Mouse (Mus musculus) lung, postnatal 25 days (tissue): ENCODE results near the gene Mgst2.

ENCODE experiments used
- DNase-seq: peaks from one replicate; pipeline ENCODE4 v3.0.0; 2022; ENCODE audit warnings: low spot score

Gene Mgst2

DNA sequence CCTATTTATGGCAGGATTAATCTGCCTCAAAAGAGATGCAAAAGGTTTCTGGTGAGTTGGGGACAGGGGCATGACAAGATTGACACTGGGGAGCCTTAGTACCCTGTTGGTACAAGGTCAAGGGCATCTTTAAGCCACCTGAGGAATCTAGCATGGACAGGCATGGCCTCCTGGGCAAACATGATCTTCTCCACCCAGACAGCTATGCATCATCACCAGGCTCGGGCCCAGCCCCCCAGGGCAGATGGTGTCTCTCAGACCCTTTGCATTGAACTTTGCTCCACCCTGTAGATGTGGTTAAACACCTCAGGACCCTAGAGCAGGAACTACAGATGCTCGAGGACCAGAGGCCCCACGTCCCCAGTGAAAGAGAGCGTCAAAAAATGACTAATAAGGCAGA is at the start of gene Mgst2:
Mgst2 (plus strand) TSS at position 301 of the 400 bp plus-strand sequence.
- DNase-seq: no peak

DNA sequence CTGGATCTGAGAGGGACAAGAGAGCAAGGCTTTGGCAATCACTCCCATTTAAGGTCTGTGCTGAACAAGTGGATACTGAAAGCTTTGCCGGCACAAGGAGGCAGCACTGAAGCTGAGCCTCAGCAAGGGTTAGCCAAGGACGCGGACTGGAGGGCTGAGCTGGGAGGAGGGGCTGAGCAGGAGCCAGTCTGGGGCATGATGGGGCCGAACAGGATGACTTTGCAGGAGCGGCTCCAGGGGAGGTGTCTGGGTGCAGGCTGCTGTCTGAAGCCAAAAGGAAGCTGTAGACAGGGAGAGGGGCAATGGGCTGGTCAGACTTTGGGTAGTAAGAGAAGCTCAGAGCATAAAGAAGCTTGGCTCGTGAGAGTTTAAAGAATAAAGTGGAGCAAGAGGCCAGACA is 48.2 kb upstream of the Mgst2 start:
- peak; percentile 89 for DNase-seq

DNA sequence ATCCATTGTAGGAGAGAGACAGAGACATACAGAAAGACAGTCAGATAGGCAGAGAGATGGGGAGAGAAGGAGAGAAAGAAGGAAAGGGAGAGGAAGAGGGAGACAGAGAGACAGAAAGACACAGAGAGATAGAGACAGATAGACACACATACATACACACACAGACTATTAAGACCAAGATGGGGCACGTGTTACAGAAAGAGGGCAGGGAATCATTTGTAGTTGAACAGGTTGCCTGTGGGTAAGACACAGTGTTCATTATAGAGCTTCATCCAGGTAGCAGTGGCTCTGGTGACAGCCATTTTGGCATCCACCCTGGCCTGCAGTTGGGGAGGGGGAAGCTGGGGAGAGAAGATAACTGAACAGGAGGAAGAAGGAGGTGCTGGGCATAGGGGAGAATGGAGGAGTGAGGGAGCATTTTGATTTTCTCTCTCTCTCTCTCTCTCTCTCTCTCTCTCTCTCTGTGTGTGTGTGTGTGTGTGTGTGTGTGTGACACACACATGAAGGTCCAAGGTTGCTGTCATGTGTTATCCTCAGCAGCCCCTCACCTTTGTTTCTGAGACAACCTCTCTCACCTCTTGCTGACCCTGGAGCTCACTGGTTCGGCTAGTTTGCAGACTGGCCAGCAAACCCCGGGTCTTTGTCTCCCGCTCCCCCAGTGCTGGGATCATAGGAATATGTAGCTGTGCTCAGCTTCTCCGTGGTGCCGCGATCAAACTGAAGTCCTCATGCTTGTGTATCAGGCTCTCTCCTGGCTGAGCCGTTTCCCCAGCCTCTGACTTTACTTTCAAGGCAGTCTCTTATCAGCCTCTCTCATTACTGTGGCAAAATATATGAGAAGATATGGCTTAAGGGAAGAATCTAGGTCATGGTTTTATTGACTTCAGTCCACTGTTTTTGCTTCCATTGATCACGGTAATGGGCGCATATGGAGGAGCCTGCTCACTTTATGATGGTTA is 47.5 kb upstream of the Mgst2 start:
- no peak for DNase-seq

DNA sequence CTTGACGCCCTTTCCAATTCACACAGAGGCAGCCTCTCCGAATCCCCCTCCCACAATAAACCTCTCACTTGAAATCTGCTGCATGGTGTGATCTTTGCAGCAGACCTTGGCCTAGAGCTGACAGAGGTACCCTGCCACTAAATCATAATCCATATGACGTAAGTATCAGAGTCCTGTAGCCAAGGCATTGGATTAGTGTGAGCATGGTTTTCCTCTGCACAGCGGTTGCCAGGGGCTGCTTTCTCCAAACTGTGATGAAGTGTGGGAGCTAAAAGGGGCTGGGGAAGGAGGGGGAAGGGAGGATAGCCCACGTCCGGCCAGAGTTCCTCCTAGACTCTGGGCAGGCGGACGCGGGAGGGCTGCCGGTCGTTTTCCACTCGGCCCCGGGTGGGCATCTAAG is 45.9 kb upstream of the Mgst2 start:
- DNase-seq: no peak

DNA sequence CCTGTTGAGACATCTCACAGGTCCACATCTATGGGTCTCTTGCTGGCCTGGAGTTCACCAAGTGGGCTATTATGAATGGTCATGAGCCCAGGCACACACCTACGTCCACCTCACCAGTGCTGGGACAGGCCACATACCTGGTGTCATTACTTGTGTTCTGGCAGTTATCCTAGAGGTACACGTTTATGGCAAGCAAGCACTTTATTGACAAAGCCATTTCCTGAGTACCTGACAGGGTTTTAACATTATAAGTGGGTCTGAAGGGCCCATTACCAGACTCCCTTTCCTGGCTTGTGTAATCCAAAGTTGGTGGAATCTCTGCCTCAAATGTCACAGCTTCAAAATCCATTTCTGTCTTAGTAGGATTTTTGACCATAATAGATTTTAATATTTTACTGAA is 36.2 kb upstream of the Mgst2 start:
- DNase-seq: peak; percentile 64

DNA sequence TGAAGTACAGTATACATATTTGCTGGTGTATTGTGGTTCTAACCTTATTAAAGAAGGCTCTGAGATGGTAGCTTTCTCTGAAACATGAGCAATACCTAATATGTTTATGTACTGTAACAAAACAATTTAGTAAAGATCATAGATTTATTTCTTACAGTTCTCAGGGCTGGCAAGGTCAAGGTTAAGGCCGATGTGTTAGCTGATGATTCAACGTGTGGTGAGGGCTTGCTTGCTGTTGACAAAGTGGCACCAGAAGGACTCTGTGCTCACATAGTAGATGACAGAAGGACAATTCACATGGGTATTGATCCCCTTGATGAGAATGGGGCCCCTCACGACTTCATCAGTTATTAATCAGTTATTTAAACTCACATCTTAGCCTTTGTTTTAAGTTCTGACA is 32.4 kb upstream of the Mgst2 start:
- DNase-seq: no peak

DNA sequence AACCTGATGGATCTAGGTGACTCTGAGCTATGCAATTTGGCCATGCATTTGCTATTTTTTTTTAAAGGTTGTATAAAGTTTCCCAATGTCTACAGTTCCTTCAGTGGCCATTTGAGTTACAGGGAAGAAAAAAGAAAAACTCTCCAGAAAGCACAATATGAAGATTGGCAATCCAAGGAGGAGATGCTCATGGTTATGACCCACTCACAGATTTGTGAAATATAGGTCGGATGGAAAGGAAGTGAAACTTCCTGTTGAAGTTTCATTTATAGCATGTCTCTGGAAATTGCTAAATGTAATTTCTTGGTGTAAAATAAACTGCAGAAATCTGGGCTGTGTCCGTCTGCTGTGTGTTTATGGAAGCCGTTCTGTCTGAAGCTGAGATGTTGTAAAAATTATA is 31.2 kb upstream of the Mgst2 start:
- no peak for DNase-seq

DNA sequence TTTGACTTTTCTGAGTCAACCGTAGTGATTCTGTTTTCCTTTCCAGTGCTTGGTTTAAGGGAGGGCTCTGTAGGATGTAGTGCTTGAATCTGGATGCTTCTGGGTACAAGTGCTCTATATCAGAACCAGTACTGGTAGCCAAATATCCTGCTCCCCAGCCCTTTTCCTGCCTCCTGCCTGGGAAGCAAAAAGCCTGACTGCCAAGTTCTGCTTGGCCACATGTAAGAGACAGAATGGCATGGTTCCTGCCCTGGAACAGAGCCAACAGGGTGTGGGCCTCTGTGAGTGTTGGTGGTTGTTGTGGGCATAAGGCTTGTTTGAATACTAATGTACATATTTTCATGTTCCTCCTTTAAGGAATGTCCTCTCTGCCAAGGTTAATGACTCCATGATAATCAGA is 29.4 kb upstream of the Mgst2 start:
- DNase-seq: no peak

DNA sequence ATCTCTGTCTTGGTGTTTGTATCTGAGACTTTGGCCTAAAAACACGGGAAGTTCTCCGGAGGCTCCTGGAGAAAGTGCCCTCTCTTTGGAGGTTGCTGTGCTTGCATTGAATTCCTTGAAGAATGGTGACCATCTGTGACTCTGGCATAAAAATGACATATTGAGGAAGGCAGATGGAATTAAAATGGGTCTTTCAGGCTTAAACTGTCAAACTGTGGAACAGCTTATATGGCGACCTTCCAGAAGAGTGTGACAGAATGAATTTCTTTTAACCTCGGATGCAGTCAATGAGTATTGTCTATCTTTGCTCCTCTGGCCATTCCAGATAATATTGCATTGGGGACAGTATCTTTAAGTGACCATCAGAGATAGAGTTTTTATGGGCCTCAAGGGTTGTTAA is 28.2 kb upstream of the Mgst2 start:
- no peak for DNase-seq

DNA sequence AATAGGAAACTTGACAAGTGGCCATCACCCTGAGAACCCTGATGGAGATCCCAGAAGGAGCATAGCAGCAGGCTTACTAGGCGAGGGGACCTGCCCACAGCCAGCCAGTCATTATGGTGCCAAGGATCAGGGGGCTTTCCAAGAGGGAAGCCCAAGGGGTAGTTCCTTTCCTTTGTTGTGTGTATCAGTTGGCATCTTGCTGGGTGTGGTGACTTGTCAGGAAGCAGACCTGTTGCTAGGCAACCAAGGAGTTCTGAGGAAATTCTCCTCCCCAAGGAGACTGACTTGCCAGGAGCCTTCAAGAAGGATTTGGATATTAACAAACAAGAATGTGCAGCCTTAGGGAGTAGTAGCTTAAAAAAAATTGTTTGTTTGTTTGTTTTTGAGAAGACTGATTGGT is 25.7 kb upstream of the Mgst2 start:
- DNase-seq: peak; percentile 78

DNA sequence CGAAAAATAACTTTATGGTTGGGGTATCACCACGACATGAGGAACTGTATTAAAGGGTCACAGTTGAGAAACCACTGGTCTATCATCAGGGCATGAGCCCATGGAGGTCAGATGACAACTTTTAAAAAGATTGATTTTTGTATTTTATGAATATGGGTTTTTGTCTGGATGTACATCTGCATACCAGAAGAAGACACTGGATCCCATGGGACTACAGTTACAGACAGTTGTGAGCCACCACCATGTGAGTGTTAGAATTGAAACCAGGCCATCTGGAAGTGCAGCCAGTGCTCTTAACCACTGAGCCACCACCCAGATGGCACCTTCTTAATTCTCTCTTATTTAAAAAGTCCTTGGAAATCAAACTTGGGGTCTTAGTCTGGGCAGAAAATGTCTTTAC is 24.2 kb upstream of the Mgst2 start:
- DNase-seq: no peak

DNA sequence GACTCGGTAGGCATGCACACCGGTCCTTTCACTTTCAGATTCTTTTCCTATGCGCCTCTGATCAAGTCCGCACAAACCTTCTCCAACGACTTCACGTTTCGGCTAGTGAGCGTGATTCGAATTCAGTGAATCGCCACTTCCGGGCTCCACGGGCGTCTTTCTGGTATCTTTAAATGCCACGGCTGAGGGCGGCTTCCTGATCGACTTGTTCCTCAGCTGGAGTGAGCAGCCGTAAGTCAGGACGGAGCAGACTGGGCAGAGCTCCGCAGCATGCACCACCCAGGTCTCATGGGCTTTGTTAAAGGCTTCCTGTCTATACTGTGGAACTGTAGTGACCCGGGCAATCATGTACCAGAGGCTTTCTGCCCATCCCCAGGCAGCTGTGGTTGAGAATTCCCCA is 23.5 kb upstream of the Mgst2 start:
- no peak for DNase-seq

DNA sequence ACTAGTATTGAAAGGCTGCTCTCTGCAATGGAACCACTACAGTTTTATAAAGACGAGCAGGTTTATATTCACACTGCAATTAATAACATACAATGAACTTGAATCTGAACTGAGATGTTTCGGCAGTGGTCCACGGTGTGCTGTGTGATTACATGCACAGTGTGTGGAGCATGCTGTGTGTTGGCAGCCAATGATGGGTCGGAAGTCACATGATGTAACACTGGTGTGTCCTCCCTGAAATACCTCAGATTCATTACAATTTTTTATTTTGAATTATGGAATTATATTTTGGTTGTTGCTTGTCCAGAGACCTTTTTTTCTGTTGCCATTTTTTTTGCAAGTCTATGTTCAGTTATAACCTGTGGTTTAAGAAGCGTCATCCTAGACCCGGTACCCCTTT is 22.8 kb upstream of the Mgst2 start:
- no peak for DNase-seq

DNA sequence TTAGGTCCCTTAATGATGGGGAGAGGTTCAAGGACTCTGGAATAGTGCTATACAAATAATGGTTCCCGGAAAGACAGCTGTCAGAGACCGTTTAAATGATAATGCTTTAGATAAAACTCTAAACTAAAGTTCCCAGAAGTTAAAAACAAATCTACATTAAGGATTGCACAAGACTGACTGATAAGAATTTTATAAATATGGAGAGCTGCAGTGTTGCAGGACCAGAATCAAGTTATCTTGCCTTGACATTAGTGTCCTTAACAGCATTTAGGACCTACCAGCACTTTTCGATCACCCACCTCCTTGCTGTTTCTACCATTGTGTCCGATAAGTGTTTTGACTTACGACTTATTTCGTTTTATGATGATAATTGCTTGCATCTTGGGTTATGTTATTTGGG is 21.9 kb upstream of the Mgst2 start:
- no peak for DNase-seq

DNA sequence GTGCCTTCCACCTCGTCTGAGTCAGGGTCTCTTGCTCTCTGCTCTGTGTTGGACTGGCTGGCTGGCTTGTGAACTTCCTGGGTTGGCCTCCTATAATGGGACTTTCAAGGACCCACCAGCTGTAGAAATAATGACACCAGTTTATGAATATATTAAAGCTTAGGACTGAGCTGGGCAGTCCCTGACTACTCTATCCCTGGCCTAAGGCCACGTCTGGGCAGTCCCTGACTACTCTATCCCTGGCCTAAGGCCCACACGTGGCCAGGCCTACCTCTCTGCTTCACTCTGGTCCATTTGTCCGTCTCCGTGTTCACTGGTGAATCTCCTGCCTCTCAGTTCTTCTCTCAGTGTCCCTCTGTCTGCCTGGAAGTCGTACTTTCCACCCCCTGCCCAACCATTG is 14.7 kb upstream of the Mgst2 start:
- DNase-seq: no peak

DNA sequence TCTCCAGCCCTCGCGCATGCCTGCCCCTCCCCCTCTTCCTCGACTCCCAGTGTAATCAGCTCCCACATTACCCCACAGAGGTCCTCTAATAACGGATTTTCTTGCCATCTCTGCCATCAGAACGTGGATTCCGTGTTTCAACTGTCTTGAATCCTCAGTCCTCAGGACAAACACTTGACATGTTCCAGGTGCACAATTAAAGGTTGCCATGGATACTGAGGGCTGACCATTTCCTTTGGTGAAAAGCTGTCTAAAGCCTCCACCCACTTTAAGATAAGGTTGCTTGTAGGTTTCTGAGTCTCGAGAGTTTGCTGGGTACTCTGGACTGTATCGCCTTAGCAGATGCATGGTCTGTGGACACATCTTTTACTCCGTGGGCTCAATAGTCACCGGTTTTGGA is 13.9 kb upstream of the Mgst2 start:
- no peak for DNase-seq

DNA sequence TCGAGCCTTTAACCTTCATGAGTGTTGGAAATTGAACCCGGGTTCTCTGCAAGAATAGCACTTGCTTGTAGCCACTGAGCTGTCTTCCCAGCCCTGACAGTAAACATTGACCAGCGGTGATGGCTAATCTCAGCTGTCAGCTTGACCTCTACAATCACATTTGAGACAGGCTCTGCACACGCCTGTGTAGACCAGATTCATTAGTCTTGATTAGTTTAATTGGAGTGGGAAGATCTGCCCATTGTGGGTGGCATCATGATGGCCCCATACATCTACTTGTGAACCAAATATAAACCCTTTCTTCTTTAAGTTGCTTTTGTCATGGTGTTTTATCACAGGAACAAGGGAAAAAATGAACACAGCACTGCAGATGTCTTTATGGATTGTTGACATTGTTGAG is 12.8 kb upstream of the Mgst2 start:
- no peak for DNase-seq

DNA sequence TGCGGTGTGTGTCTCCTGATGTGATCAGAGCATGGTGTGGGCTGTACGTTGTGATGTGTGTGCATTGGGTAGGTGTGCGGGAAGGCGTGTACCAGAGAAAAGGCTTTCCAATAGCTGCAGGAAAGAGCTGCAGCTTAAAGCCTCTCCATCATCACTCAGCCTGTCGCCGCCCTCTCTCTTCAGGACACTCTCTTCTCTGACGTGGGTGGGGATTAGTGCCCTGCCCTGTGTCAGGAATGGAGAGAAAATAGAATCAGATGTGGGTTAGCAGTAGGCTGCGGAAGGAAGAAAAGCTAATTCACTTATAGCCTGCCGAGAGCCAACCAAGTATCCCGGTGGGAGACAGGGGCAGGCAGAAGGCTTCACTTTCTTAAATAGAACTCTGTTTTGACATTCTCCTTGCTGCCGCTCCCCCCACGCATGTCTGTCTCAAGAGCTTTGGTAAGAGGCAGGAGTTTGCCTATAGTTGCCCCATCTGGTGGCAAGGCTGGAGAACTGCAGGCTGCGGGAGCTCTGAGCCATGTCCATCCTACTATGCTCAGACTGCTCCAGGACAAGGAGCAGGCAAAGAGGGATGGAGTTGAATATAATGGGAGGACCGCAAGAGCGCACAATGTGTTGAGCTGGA is 12.0 kb upstream of the Mgst2 start:
- DNase-seq: peak; percentile 86

DNA sequence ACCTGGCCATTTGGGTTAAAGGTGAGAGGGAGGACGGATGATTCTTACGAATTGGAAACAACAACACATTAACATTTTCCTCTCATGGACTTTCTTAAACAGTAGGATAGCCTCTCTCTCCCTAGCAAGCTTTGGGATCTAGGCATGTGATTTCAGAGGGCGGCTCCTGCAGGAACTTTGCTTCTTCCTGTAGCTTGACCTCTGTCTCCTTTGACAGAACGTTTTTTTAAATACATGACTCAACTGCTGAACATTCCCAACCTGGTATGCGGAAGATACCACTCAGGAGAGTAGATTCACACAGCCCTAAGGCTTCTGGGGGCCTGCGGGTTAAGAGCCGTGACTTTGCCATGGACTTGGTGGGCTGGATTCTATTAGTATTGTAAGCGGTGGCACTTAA is 10.7 kb upstream of the Mgst2 start:
- no peak for DNase-seq

DNA sequence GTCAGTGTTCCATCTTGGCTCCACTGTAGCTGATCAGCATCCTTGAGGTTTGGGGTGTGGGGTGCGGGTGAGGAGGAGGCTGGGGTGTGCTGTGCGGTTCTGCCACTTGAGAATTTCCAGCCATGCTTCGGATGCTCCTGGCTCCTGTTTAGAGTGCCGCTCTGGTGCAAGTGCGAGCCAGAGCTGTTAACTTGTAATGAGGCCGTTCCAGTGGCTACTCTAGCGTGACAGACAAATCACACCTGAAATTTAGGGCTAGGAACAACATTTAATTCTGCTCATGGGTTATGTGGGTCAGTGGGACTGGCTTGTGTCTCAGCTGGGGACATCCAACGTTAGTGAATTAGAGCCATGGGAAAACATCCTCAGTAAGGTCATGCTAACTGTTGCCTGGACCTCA is 10.2 kb upstream of the Mgst2 start:
- no peak for DNase-seq

DNA sequence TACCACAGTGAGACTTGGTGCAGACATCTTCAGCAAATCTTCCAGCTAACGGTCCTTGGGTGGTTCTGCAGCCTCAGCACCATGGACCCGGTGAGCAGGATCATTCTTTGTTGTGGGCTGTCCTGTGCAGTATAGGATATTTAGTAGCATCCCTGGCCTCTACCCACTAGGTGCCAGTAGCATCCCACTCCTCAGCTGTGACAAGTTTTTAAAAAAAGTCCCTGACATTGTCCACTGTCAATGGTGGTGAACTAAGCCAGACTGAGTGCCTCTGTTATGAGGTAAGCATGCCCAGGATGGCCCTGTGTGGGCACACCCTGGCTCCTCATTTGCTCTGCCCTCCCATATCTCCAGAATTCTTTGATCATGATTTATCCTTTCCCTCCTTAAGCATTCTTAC is 9.0 kb upstream of the Mgst2 start:
- no peak for DNase-seq

DNA sequence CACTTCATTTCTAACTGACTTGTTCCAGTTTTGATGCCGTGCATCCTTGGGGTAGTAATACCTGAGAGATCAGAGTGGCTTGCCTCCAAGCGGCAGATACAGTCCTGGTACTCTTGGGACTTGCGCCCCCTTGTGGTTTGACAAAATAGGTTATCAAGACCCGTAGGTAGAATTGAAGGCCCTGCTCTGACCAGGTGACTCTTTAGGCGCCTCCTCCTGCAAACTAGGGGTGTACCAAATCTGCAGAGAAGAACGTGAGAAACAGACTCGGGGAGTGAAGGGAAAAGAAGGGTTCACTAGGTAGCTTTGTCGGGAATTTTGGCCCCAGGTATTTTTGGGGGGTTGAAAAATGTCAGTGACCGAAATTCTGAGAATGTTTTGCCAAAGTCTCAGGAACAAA is 7.9 kb upstream of the Mgst2 start:
- DNase-seq: peak; percentile 92

DNA sequence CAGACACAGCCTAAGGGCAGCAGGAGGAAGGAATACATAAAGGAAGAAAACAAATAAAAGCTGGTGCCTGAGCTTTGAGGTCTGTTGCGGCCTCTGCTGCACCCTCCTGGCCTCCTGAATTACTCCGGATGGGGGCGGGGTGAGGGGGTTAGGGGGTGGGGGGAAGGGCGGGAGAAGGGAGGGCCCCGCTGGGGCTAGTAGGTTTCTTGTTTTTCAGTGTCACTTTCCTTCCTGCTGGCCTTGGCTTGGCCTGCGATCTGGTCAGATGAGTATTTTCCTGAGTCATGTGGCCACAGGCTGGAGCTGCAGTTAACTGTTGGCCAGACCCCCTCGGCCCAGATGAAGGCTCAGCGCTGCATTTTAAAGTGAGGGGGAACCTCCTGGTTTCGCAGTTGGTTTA is 7.5 kb upstream of the Mgst2 start:
- no peak for DNase-seq
